Mouse (Mus musculus) MEL (cell line): ENCODE measurements at regions not wholly inside any gene's neighbourhood (a gene's known extent, or its start where the extent isn't known, plus 50 kb on each side); places are given as distances from the start of the nearest gene placed in this dataset.

Experiments
- DNase-seq: peaks from one replicate; pipeline ENCODE4 v3.0.0; 2011; ENCODE audit warnings: low read depth, low spot score
- H3K27ac ChIP-seq: 2 replicates; pipeline ENCODE4 v1.5.1; 2012; ENCODE audit warnings: low read depth, mild to moderate bottlenecking, control low read depth, low read length, moderate library complexity; ENCODE audit not compliant: control insufficient read depth
- H3K27me3 ChIP-seq, 2 experiments: fragments of 150-350 bp in 1 of 2; sonication (generic) in 1 of 2; 2 replicates each; pipeline ENCODE4 v1.6.1; 2012; ENCODE audit warnings: low read length in 2 of 2, mild to moderate bottlenecking in 2 of 2, improper control_type of control experiment in 1 of 2, moderate library complexity in 1 of 2; ENCODE audit not compliant: insufficient read depth in 2 of 2, control insufficient read depth in 1 of 2
- H3K36me3 ChIP-seq, 2 experiments: 2 replicates each; pipeline ENCODE4 v1.6.1; 2012 to 2014; ENCODE audit warnings: low read length in 2 of 2, improper control_type of control experiment in 1 of 2, inconsistent platforms in 1 of 2, mild to moderate bottlenecking in 1 of 2; ENCODE audit not compliant: insufficient read depth in 2 of 2, control insufficient read depth in 1 of 2
- H3K4me1 ChIP-seq, 2 experiments: fragments of 150-350 bp in 1 of 2; sonication (generic) in 1 of 2; 2 replicates each; pipeline ENCODE4 v1.6.1; 2012; ENCODE audit warnings: low read length in 2 of 2, improper control_type of control experiment in 1 of 2, mild to moderate bottlenecking in 1 of 2; ENCODE audit not compliant: insufficient read depth in 2 of 2, control insufficient read depth in 1 of 2
- H3K4me3 ChIP-seq, 2 experiments: fragments of 150-350 bp in 1 of 2; sonication (generic) in 1 of 2; 2 replicates each; pipeline ENCODE4 v1.5.1; 2012; ENCODE audit warnings: low read depth in 2 of 2, low read length in 2 of 2, mild to moderate bottlenecking in 2 of 2, moderate library complexity in 2 of 2, control low read depth in 1 of 2, improper control_type of control experiment in 1 of 2; ENCODE audit not compliant: control insufficient read depth in 1 of 2, insufficient read depth in 1 of 2
- H3K79me2 ChIP-seq: 2 replicates; pipeline ENCODE4 v1.6.1; 2012; ENCODE audit warnings: mild to moderate bottlenecking, low read length, moderate library complexity; ENCODE audit not compliant: control insufficient read depth, poor library complexity, insufficient read depth
- H3K9ac ChIP-seq: 2 replicates; pipeline ENCODE4 v1.6.1; 2012; ENCODE audit warnings: low read depth, mild to moderate bottlenecking, control low read depth, low read length, moderate library complexity; ENCODE audit not compliant: control insufficient read depth, poor library complexity, severe bottlenecking
- H3K9me3 ChIP-seq: fragments of 150-350 bp; sonication (generic); replicated peaks from 2 replicates; pipeline ENCODE4 v1.6.1; 2012; ENCODE audit warnings: mild to moderate bottlenecking, low read length, improper control_type of control experiment, moderate library complexity; ENCODE audit not compliant: insufficient read depth
- CHD1 ChIP-seq: IDR thresholded peaks from 2 replicates; pipeline ENCODE4 v1.6.1; 2012; ENCODE audit warnings: low read depth, mild to moderate bottlenecking, inconsistent platforms, low read length, improper control_type of control experiment
- E2F4 ChIP-seq: IDR thresholded peaks from 2 replicates; pipeline ENCODE4 v1.6.1; 2011; ENCODE audit warnings: low read depth, low read length, improper control_type of control experiment, borderline replicate concordance
- ELF1 ChIP-seq: IDR thresholded peaks from 2 replicates; pipeline ENCODE4 v1.6.1; 2014; ENCODE audit warnings: low read depth, mild to moderate bottlenecking, inconsistent platforms, low read length, improper control_type of control experiment, moderate library complexity
- ETS1 ChIP-seq: IDR thresholded peaks from 2 replicates; pipeline ENCODE4 v1.6.1; 2012; ENCODE audit warnings: low read depth, mild to moderate bottlenecking, inconsistent platforms, low read length, improper control_type of control experiment, moderate library complexity
- GABPA ChIP-seq: IDR thresholded peaks from 2 replicates; pipeline ENCODE4 v1.6.1; 2012; ENCODE audit warnings: low read depth, mild to moderate bottlenecking, inconsistent platforms, low read length, improper control_type of control experiment, moderate library complexity
- GATA1 ChIP-seq: IDR thresholded peaks from 2 replicates; pipeline ENCODE4 v1.6.1; 2011; ENCODE audit warnings: low read depth, low read length, improper control_type of control experiment
- HCFC1 ChIP-seq: IDR thresholded peaks from 2 replicates; pipeline ENCODE4 v1.6.1; 2012; ENCODE audit warnings: low read depth, mild to moderate bottlenecking, inconsistent platforms, low read length, improper control_type of control experiment, moderate library complexity
- KAT2A ChIP-seq: conservative IDR thresholded peaks from 2 replicates; pipeline ENCODE4 v1.6.1; 2012; ENCODE audit warnings: low read depth, low read length, improper control_type of control experiment, inconsistent platforms
- MAFK ChIP-seq: IDR thresholded peaks from 2 replicates; pipeline ENCODE4 v1.6.1; 2011; ENCODE audit warnings: low read depth, mild to moderate bottlenecking, low read length, improper control_type of control experiment, borderline replicate concordance
- MAX ChIP-seq: IDR thresholded peaks from 2 replicates; pipeline ENCODE4 v1.6.1; 2011; ENCODE audit warnings: low read length, improper control_type of control experiment
- MEF2A ChIP-seq: IDR thresholded peaks from 2 replicates; pipeline ENCODE4 v1.6.1; 2014; ENCODE audit warnings: low read depth, mild to moderate bottlenecking, inconsistent platforms, low read length, improper control_type of control experiment; ENCODE audit not compliant: poor library complexity, insufficient replicate concordance, severe bottlenecking; ENCODE audit errors: extremely low read depth
- MXI1 ChIP-seq: IDR thresholded peaks from 2 replicates; pipeline ENCODE4 v1.6.1; 2011; ENCODE audit warnings: mild to moderate bottlenecking, low read depth, low read length, improper control_type of control experiment
- MYB ChIP-seq: IDR thresholded peaks from 2 replicates; pipeline ENCODE4 v1.6.1; 2011; ENCODE audit warnings: mild to moderate bottlenecking, low read depth, low read length, improper control_type of control experiment
- NRF1 ChIP-seq: IDR thresholded peaks from 2 replicates; pipeline ENCODE4 v1.6.1; 2014; ENCODE audit warnings: low read depth, mild to moderate bottlenecking, inconsistent platforms, low read length, improper control_type of control experiment, moderate library complexity; ENCODE audit not compliant: poor library complexity, insufficient read depth, severe bottlenecking
- POLR2A ChIP-seq, 2 experiments: IDR thresholded peaks; 2 replicates each; pipeline ENCODE4 v1.6.1; 2011 to 2012; ENCODE audit warnings: low read length in 2 of 2, mild to moderate bottlenecking in 2 of 2, control low read depth in 1 of 2, improper control_type of control experiment in 1 of 2, low read depth in 1 of 2, moderate library complexity in 1 of 2; ENCODE audit not compliant: control insufficient read depth in 1 of 2, insufficient read depth in 1 of 2, poor library complexity in 1 of 2
- POLR2AphosphoS5 ChIP-seq: IDR thresholded peaks from 2 replicates; pipeline ENCODE4 v1.6.1; 2012; ENCODE audit warnings: low read depth, borderline replicate concordance, mild to moderate bottlenecking, inconsistent platforms, low read length, moderate library complexity, mixed read lengths
- RCOR1 ChIP-seq: IDR thresholded peaks from 2 replicates; pipeline ENCODE4 v1.6.1; 2012; ENCODE audit warnings: low read depth, mild to moderate bottlenecking, inconsistent platforms, low read length, improper control_type of control experiment
- SIN3A ChIP-seq: IDR thresholded peaks from 2 replicates; pipeline ENCODE4 v1.6.1; 2012; ENCODE audit warnings: low read length, improper control_type of control experiment, inconsistent platforms
- SMC3 ChIP-seq: IDR thresholded peaks from 2 replicates; pipeline ENCODE4 v1.6.1; 2011; ENCODE audit warnings: low read depth, low read length, improper control_type of control experiment
- TBP ChIP-seq: IDR thresholded peaks from 2 replicates; pipeline ENCODE4 v1.8.0; 2011; ENCODE audit warnings: low read depth, low read length, improper control_type of control experiment
- TCF12 ChIP-seq: IDR thresholded peaks from 2 replicates; pipeline ENCODE4 v1.6.1; 2014; ENCODE audit warnings: low read depth, mild to moderate bottlenecking, inconsistent platforms, low read length, improper control_type of control experiment, moderate library complexity
- UBTF ChIP-seq: IDR thresholded peaks from 2 replicates; pipeline ENCODE4 v1.6.1; 2012; ENCODE audit warnings: low read depth, mild to moderate bottlenecking, inconsistent platforms, low read length, improper control_type of control experiment, moderate library complexity, borderline replicate concordance; ENCODE audit not compliant: insufficient read depth
- USF1 ChIP-seq: IDR thresholded peaks from 2 replicates; pipeline ENCODE4 v1.6.1; 2014; ENCODE audit warnings: low read depth, mild to moderate bottlenecking, inconsistent platforms, low read length, improper control_type of control experiment, moderate library complexity
- USF2 ChIP-seq, 2 experiments: IDR thresholded peaks; 2 replicates each; pipeline ENCODE4 v1.6.1; 2011 to 2012; ENCODE audit warnings: improper control_type of control experiment in 2 of 2, low read length in 2 of 2, borderline replicate concordance in 1 of 2, inconsistent platforms in 1 of 2, low read depth in 1 of 2, mild to moderate bottlenecking in 1 of 2; ENCODE audit not compliant: insufficient read depth in 1 of 2
- ZC3H11A ChIP-seq: IDR thresholded peaks from 2 replicates; pipeline ENCODE4 v1.6.1; 2012; ENCODE audit warnings: low read depth, mild to moderate bottlenecking, inconsistent platforms, low read length, improper control_type of control experiment
- ZKSCAN1 ChIP-seq: IDR thresholded peaks from 2 replicates; pipeline ENCODE4 v1.6.1; 2012; ENCODE audit warnings: low read depth, mild to moderate bottlenecking, inconsistent platforms, low read length, improper control_type of control experiment, moderate library complexity
- ZMIZ1 ChIP-seq: IDR thresholded peaks from 2 replicates; pipeline ENCODE4 v1.6.1; 2012; ENCODE audit warnings: low read depth, mild to moderate bottlenecking, inconsistent platforms, low read length, improper control_type of control experiment, moderate library complexity
- ZNF384 ChIP-seq: IDR thresholded peaks from 2 replicates; pipeline ENCODE4 v1.6.1; 2012; ENCODE audit warnings: low read depth, mild to moderate bottlenecking, inconsistent platforms, low read length, improper control_type of control experiment

DNA sequence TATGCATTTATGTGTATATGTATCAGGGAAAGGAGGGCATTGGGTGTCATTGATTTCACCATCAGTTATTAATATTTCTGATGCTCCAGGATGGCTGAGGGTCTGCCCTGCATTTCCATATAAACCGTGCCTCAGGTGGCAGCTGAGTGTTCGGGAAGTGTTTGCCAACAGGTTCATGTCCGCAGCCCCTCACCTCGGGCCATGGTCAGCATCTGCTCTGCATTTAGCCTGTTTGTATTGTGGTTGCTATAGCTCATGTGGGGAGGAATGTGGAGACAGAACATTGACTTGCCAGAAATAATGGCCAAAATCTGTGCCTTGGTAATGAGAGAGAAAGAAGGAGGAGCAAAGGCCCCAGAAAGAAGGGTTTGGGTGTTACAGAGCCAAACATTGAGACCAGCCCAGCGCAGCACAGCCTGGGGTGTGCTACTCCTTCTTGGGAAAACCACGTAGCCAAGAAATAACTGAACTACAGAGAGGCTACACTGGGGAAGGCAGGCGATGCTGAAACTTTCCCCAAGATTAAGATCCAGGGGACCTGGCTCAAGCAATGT lies 338.0 kb downstream of the Agtpbp1 start:
- TF ChIP-seq KAT2A (no peak), GATA1 (no peak), MYB (no peak), HCFC1 (no peak), MAX (no peak), ZC3H11A (no peak), CHD1 (no peak), SMC3 (no peak), E2F4 (no peak), ETS1 (no peak), GABPA (no peak), TCF12 (no peak), UBTF (no peak), RCOR1 (no peak)
- Histone ChIP-seq H3K27me3 (no peaks in the 10 kb centered on the region), H3K4me3 (no peak overlapping the region), H3K4me1 (peaks cover 7 to 13% of the 10 kb centered on the region in 2 experiments), H3K9me3 (no peaks in the 10 kb centered on the region), H3K9ac (no peak overlapping the region), H3K36me3 (peaks cover 0 to 12% of the 10 kb centered on the region in 2 experiments; a peak in 2 of 4 replicates), H3K27ac (no peak overlapping the region), H3K79me2 (no peaks in the 10 kb centered on the region)
- no peak for DNase-seq

DNA sequence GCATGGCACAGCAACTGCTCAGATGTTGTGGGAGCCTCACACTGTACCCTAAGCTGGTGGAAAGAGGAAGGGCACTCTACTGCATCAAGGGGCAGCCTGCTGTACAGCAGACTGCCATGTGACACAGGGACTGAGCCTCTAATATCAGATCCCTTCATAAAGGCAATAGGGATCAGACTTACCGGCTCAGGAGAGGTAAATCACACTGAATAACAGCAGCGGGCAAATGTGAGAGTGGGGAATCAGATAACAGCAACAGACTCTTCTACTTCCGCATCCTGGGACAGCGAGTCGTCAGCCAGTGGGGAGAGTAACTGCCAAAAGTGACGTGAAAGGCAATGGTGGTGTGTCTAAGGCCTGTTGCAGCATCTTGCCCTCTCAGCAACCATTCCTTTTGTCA lies 339.0 kb downstream of the Agtpbp1 start:
- Histone ChIP-seq H3K4me1 (peaks cover 7 to 13% of the 10 kb centered on the region in 2 experiments), H3K9me3 (no peaks in the 10 kb centered on the region), H3K36me3 (peaks cover 0 to 12% of the 10 kb centered on the region in 2 experiments; a peak in 2 of 4 replicates), H3K4me3 (peak overlapping the region; percentile 43 to 48), H3K27me3 (no peaks in the 10 kb centered on the region), H3K27ac (peak overlapping the region; percentile 95), H3K9ac (peak overlapping the region; percentile 63), H3K79me2 (no peaks in the 10 kb centered on the region)
- peak; percentile 93 for DNase-seq
- TF ChIP-seq ZMIZ1 (peak; percentile 87; the same call in 1 of the 2 replicates), MAFK (0 out of 2 replicates have a peak, but pooled peaks have one; percentile 22), MYB (peak; percentile 97), MXI1 (peak; percentile 74; the same call in 1 of the 2 replicates), NRF1 (no peak), POLR2AphosphoS5 (0 out of 2 replicates have a peak, but pooled peaks have one; percentile 54), ELF1 (peak; percentile 94), ZNF384 (no peak), TBP (peak; percentile 88), UBTF (no peak), KAT2A (peak; percentile 39; the same call in 1 of the 2 replicates), GATA1 (peak; percentile 98), ZKSCAN1 (no peak), POLR2A (IDR thresholded peaks at IDR 0.05; ENCODE audit: control insufficient read depth in 1 of 2, insufficient read depth in 1 of 2, low read depth in 1 of 2, low read length in 2 of 2, poor library complexity in 1 of 2) (peak in 1 of 2 experiments; percentile 87; a peak in 2 of 4 replicates), USF2 (IDR thresholded peaks at IDR 0.05; ENCODE audit: borderline replicate concordance in 1 of 2, insufficient read depth in 1 of 2, low read depth in 1 of 2, low read length in 2 of 2) (no peak), MEF2A (no peak), TCF12 (peak; percentile 81), E2F4 (0 out of 2 replicates have a peak, but pooled peaks have one; percentile 24), GABPA (no peak), RCOR1 (peak; percentile 76; the same call in 1 of the 2 replicates), SMC3 (no peak), SIN3A (peak; percentile 84), USF1 (peak; percentile 78)
